Mouse (Mus musculus): Measurements from ENCODE around the gene Krtap5-5.
"Not testable (repeated sequence)": the region's sequence is repeated elsewhere in the genome, so short reads cannot be mapped to it uniquely, and the experiment has no call there.

The Krtap5-5 gene

DNA sequence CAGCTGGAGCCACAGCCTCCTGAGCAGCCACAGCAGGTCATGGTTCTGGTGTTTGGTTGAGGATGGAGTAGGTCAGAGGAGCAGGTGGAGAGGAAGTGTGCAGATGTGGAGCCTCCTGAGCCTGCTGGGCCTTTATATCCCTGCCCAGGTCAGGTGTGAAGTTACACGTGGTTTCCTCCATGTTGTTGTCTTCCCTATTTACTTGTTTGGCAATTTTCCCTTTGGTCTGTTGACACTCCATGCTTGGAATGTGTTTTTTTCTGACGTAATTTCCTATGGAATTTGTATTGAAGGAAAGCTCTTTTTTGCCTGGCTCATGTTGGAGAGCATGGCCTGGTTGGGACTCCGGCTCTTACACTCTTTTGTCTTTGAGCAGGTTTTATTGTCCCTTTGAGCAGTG, at the start of gene Krtap5-5:
Krtap5-5 (minus strand) TSS at position 101 of the 400 bp plus-strand sequence.
- not testable (repeated sequence) for H3K4me3 ChIP-seq (replicated peaks; ENCODE audit: low read length); H3K27me3 ChIP-seq (ENCODE audit: insufficient read depth, low read length); H3K36me3 ChIP-seq (ENCODE audit: insufficient read depth, low read length)
- peaks cover 30% of the 10 kb centered on the region for H3K4me1 ChIP-seq (replicated peaks; ENCODE audit: low read depth, low read length)
- peaks cover 55% of the 10 kb centered on the region for H3K9me3 ChIP-seq (ENCODE audit: low read length)

DNA sequence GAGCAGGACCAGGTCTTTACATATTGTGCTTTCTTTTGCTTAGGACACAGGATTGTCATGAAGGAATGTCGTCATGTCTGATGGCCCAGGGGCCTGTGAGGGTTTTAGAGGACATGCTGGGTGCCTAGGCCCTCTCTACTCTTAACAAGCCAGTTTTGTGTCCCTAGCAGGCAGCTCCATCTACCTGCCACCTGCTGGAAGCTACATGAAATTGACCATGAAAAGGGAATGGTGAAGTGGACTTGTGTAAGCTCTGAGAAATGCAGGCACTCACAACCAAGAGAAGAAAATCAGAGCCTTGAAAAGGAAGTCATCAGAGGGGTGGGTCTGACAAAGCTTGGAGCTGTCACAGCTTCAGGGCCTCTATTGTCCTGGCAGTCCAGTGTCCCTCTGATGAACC, 49.5 kb upstream of the Krtap5-5 start:
- H3K9me3 ChIP-seq (ENCODE audit: low read length); H3K4me1 ChIP-seq (replicated peaks; ENCODE audit: low read depth, low read length); H3K4me3 ChIP-seq (replicated peaks; ENCODE audit: low read length); H3K36me3 ChIP-seq (ENCODE audit: insufficient read depth, low read length): not testable (repeated sequence)
- H3K27me3 ChIP-seq (ENCODE audit: insufficient read depth, low read length), result peaks cover 47% of the 10 kb centered on the region

DNA sequence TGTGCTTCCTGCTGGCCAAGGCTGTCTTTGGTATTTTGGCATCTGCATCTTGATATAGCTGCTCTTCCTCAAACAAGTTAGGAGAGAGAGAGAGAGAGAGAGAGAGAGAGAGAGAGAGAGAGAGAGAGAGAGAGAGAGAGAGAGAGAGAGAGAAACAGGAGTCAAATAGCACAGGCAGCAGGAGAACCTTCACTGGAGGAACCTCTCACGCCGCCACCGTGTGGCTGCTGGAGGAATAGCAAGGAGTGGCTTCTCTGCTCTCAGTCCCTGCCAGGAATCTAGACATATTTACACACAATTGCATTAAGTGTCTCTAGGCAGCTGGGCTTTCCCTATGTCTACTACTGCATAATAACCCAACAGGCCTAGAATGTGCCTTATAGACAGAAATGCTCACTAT, 48.4 kb upstream of the Krtap5-5 start:
- TF ChIP-seq CTCF (conservative IDR thresholded peaks at IDR 0.05; ENCODE audit: low read length), result peak; percentile 52
- H3K4me1 ChIP-seq (replicated peaks; ENCODE audit: low read depth, low read length); H3K36me3 ChIP-seq (ENCODE audit: insufficient read depth, low read length); H3K4me3 ChIP-seq (replicated peaks; ENCODE audit: low read length); H3K9me3 ChIP-seq (ENCODE audit: low read length): not testable (repeated sequence)
- H3K27me3 ChIP-seq (ENCODE audit: insufficient read depth, low read length), result peaks cover 36% of the 10 kb centered on the region

GRCm38 (mm10) chr7:142274263-142274662, 44.5 kb upstream of the Krtap5-5 start, which contains the start of gene Gm4559:
Gm4559 (minus strand) TSS chr7:142274363.
- not testable (repeated sequence) for H3K9me3 ChIP-seq (ENCODE audit: low read length); H3K36me3 ChIP-seq (ENCODE audit: insufficient read depth, low read length); H3K4me1 ChIP-seq (replicated peaks; ENCODE audit: low read depth, low read length); H3K4me3 ChIP-seq (replicated peaks; ENCODE audit: low read length); H3K27me3 ChIP-seq (ENCODE audit: insufficient read depth, low read length)

GRCm38 (mm10) chr7:142258254-142258653, 28.5 kb upstream of the Krtap5-5 start, which contains the start of gene Gm2431:
Gm2431 (minus strand) TSS chr7:142258354.
- H3K4me3 ChIP-seq (replicated peaks; ENCODE audit: low read length); H3K4me1 ChIP-seq (replicated peaks; ENCODE audit: low read depth, low read length); H3K9me3 ChIP-seq (ENCODE audit: low read length); H3K36me3 ChIP-seq (ENCODE audit: insufficient read depth, low read length): not testable (repeated sequence)
- H3K27me3 ChIP-seq (ENCODE audit: insufficient read depth, low read length), result peaks cover 17% of the 10 kb centered on the region

DNA sequence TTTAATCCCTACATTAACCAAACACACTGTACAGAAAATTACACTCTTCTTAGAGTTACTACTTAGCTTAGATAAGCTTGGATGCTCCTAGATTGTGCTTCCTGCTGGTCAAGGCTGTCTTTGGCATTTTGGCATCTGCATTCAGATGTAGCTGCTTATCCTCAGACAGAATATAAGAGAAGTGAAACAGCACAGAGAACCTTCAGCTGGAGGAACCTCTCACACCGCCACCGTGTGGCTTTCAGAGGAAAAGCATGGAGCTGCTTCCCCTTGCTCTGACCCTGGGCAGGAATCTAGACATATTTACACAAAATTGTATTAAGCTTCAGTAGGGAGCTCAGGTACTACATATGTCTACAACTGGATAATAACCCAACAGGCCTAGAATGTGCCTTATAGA, 25.7 kb upstream of the Krtap5-5 start:
- Histone ChIP-seq H3K9me3 (ENCODE audit: low read length) (no peaks in the 10 kb centered on the region), H3K27me3 (ENCODE audit: insufficient read depth, low read length) (peaks cover 34% of the 10 kb centered on the region), H3K4me3 (replicated peaks; ENCODE audit: low read length) (no peak overlapping the region), H3K36me3 (ENCODE audit: insufficient read depth, low read length) (no peaks in the 10 kb centered on the region), H3K4me1 (replicated peaks; ENCODE audit: low read depth, low read length) (no peaks in the 10 kb centered on the region)
- TF ChIP-seq CTCF (conservative IDR thresholded peaks at IDR 0.05; ENCODE audit: low read length) (peak; percentile 73), NANOG (IDR thresholded peaks at IDR 0.05; ENCODE audit: borderline replicate concordance, low read length) (no peak)

- peaks cover 29% of the 10 kb centered on the region for H3K27me3 ChIP-seq (ENCODE audit: insufficient read depth, low read length)
- no peaks in the 10 kb centered on the region for H3K9me3 ChIP-seq (ENCODE audit: low read length)
- no peak overlapping the region for H3K4me3 ChIP-seq (replicated peaks; ENCODE audit: low read length)
- no peak for TF ChIP-seq NANOG (IDR thresholded peaks at IDR 0.05; ENCODE audit: borderline replicate concordance, low read length)
- TF ChIP-seq CTCF (conservative IDR thresholded peaks at IDR 0.05; ENCODE audit: low read length), result peak; percentile 40; the same call in 1 of the 2 replicates
- no peaks in the 10 kb centered on the region for H3K36me3 ChIP-seq (ENCODE audit: insufficient read depth, low read length)
- H3K4me1 ChIP-seq (replicated peaks; ENCODE audit: low read depth, low read length), result no peaks in the 10 kb centered on the region
Observed at GRCm38 (mm10) chr7:142249824-142250223, 20.1 kb upstream of the Krtap5-5 start.

DNA sequence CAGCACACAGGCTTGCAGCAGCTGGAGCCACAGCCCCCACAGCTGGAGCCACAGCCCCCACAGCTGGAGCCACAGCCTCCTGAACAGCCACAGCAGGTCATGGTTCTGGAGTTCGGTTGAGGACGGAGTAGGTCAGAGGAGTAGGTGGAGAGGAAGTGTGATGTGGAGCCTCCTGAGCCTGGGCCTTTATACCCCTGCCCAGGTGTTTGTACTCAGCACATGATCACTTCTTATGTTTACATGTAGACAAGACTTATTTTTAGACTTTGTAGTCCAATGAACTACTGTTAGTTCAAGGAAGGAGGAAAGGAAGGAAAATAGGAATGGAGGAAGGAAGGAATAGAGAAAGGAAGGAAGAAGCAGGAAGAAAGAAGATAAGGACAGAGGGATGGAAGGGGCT, 11.2 kb upstream of the Krtap5-5 start, which contains the start of gene Gm40460:
Gm40460 (minus strand) TSS at position 101 of the 400 bp plus-strand sequence.
- Histone ChIP-seq H3K36me3 (ENCODE audit: insufficient read depth, low read length) (no peaks in the 10 kb centered on the region), H3K9me3 (ENCODE audit: low read length) (peaks cover 27% of the 10 kb centered on the region), H3K27me3 (ENCODE audit: insufficient read depth, low read length) (0 out of 2 replicates have a peak, but pooled peaks cover 3% of the 10 kb centered on the region), H3K4me3 (replicated peaks; ENCODE audit: low read length) (no peak within 1 kb of the TSS), H3K4me1 (replicated peaks; ENCODE audit: low read depth, low read length) (no peaks in the 10 kb centered on the region)
- TF ChIP-seq CTCF (conservative IDR thresholded peaks at IDR 0.05; ENCODE audit: low read length) (no peak), NANOG (IDR thresholded peaks at IDR 0.05; ENCODE audit: borderline replicate concordance, low read length) (no peak), POU5F1 (IDR thresholded peaks at IDR 0.05; ENCODE audit: borderline replicate concordance, low read length) (no peak)

GRCm38 (mm10) chr7:142231540-142231939, 1.8 kb upstream of the Krtap5-5 start:
- Histone ChIP-seq H3K4me3 (replicated peaks; ENCODE audit: low read length) (no peak overlapping the region), H3K4me1 (replicated peaks; ENCODE audit: low read depth, low read length) (peaks cover 30% of the 10 kb centered on the region), H3K36me3 (ENCODE audit: insufficient read depth, low read length) (no peaks in the 10 kb centered on the region), H3K9me3 (ENCODE audit: low read length) (peaks cover 64% of the 10 kb centered on the region), H3K27me3 (ENCODE audit: insufficient read depth, low read length) (no peaks in the 10 kb centered on the region)
- TF ChIP-seq NANOG (IDR thresholded peaks at IDR 0.05; ENCODE audit: borderline replicate concordance, low read length) (no peak), CTCF (conservative IDR thresholded peaks at IDR 0.05; ENCODE audit: low read length) (no peak), POU5F1 (IDR thresholded peaks at IDR 0.05; ENCODE audit: borderline replicate concordance, low read length) (0 out of 2 replicates have a peak, but pooled peaks have one; percentile 7)

DNA sequence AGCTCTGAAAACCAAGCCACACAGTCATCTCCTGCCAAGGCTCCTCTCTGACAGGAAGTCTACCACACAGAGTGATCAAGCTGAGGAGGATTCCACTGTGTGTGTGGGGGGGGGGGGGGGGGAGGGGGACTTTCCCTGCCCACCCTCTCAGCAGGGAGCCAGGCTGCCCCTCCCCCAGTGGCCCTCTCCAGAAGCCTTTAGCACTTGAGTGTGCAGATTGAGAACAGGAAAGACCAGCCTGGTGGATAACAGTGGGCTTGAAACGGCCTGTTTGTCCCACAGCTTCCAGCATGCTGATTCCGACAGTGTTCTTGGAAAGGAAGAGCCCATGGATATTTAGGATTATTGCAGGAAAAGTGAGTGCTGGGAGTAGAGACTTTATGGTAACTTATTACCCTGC, 5.3 kb downstream of the Krtap5-5 start:
- Histone ChIP-seq H3K4me1 (replicated peaks; ENCODE audit: low read depth, low read length) (peaks cover 3% of the 10 kb centered on the region; the same call in 1 of the 2 replicates), H3K36me3 (ENCODE audit: insufficient read depth, low read length) (no peaks in the 10 kb centered on the region), H3K9me3 (ENCODE audit: low read length) (peaks cover 65% of the 10 kb centered on the region), H3K27me3 (ENCODE audit: insufficient read depth, low read length) (no peaks in the 10 kb centered on the region), H3K4me3 (replicated peaks; ENCODE audit: low read length) (no peak overlapping the region)
- no peak for TF ChIP-seq CTCF (conservative IDR thresholded peaks at IDR 0.05; ENCODE audit: low read length)
- TF ChIP-seq POU5F1 (IDR thresholded peaks at IDR 0.05; ENCODE audit: borderline replicate concordance, low read length), result no peak
- TF ChIP-seq NANOG (IDR thresholded peaks at IDR 0.05; ENCODE audit: borderline replicate concordance, low read length), result no peak

GRCm38 (mm10) chr7:142212136-142212535, 17.6 kb downstream of the Krtap5-5 start:
- H3K4me3 ChIP-seq (replicated peaks; ENCODE audit: low read length); H3K36me3 ChIP-seq (ENCODE audit: insufficient read depth, low read length); H3K27me3 ChIP-seq (ENCODE audit: insufficient read depth, low read length); H3K4me1 ChIP-seq (replicated peaks; ENCODE audit: low read depth, low read length): not testable (repeated sequence)
- H3K9me3 ChIP-seq (ENCODE audit: low read length), result peaks cover 36% of the 10 kb centered on the region
